16 mouse cellular contexts compared by ENCODE assay signal in genomic region chr12:56518221-56518620, GRCm38 (mm10). TPM values are rescaled to one million over a fixed set of nuclear protein-coding genes. Genes with fewer than 3 reads are reported as not detected.
"Had no signal": no experiment of that assay in that cellular context is flagged by ENCODE, and none has a peak within 500 bp of the region (broad histone marks: within the 10 kb centered on the region; RNA-seq: fewer than 3 reads in every experiment).

No protein-coding gene starts in this region.

- ATAC-seq: intestine, embryonic 15.5 days; liver, embryonic 12.5 days; midbrain, embryonic 15.5 days had no signal

- H3K4me3 ChIP-seq: intestine, embryonic 15.5 days; limb, embryonic 15.5 days; liver, embryonic 12.5 days; midbrain, embryonic 15.5 days; neural tube, embryonic 12.5 days had no signal

- H3K36me3 ChIP-seq: intestine, embryonic 15.5 days; limb, embryonic 15.5 days; liver, embryonic 12.5 days; midbrain, embryonic 15.5 days; neural tube, embryonic 12.5 days had no signal

- H3K9ac ChIP-seq: intestine, embryonic 15.5 days; limb, embryonic 15.5 days; liver, embryonic 12.5 days; midbrain, embryonic 15.5 days; neural tube, embryonic 12.5 days had no signal

- H3K4me1 ChIP-seq: liver, embryonic 12.5 days had no signal

- H3K4me2 ChIP-seq: intestine, embryonic 15.5 days; limb, embryonic 15.5 days; liver, embryonic 12.5 days; midbrain, embryonic 15.5 days; neural tube, embryonic 12.5 days had no signal

- DNase-seq: kidney, adult 18-20 months; kidney, postnatal 14 days; left cerebral cortex, postnatal 4 days; thymus, postnatal 4 days had no signal

- H3K9me3 ChIP-seq: intestine, embryonic 15.5 days; limb, embryonic 15.5 days; liver, embryonic 12.5 days; midbrain, embryonic 15.5 days; neural tube, embryonic 12.5 days had no signal

- H3K27ac ChIP-seq: intestine, embryonic 15.5 days; limb, embryonic 15.5 days; liver, embryonic 12.5 days; midbrain, embryonic 15.5 days; neural tube, embryonic 12.5 days; stomach, postnatal 0 days had no signal

RNA-seq across cellular contexts. Expression of gene Nkx2-1, which starts 18.5 kb away (rescaled TPM):
- total RNA-seq: megakaryocyte progenitor cell, adult 5-6 weeks; monocyte, adult 5-6 weeks; neutrophil, adult 5-6 weeks had no signal
- polyA plus RNA-seq: intestine, embryonic 15.5 days; kidney, embryonic 14.5 days; large intestine, adult 2 months; limb, embryonic 15.5 days; liver, embryonic 12.5 days; liver, embryonic 16.5 days; neural tube, embryonic 12.5 days; stomach, postnatal 0 days had no signal
